Mouse (Mus musculus) kidney, postnatal 14 days (tissue): ENCODE results near the gene Ppp1r26.

Experiments used
- DNase-seq: peaks from one replicate; pipeline ENCODE4 v3.0.0; 2022; ENCODE audit warnings: mixed read lengths

The Ppp1r26 gene

GRCm38 (mm10) chr2:28504676-28505075, 58.1 kb downstream of the Ppp1r26 start:
- no peak for DNase-seq
